Mouse (Mus musculus) intestine, embryonic 14.5 days (tissue): ENCODE measurements around the gene Ccl17. TPM values are rescaled to one million over a fixed set of nuclear protein-coding genes. Genes with fewer than 3 reads are reported as not detected.

Experiments
- ATAC-seq: fragments of 200-750 bp; cut with Nextera tagmentation; replicated peaks from 2 replicates; pipeline ENCODE4 v1.8.0; 2017; ENCODE audit warnings: low read depth, moderate number of reproducible peaks, moderate TSS enrichment, moderate library complexity; ENCODE audit not compliant: low FRiP score, low TSS enrichment
- DNase-seq: peaks from one replicate; pipeline ENCODE4 v3.0.0-alpha.2; 2018; ENCODE audit warnings: low spot score
- H3K27ac ChIP-seq: fragments of 300-500 bp; sonication (generic); 2 replicates; pipeline ENCODE4 v1.5.1; 2014; ENCODE audit warnings: low read depth, mild to moderate bottlenecking, control low read depth
- H3K27me3 ChIP-seq: fragments of 300-500 bp; sonication (generic); replicated peaks from 2 replicates; pipeline ENCODE4 v1.6.1; 2014; ENCODE audit warnings: low read length, control low read depth; ENCODE audit not compliant: control insufficient read depth, insufficient read depth
- H3K36me3 ChIP-seq: fragments of 300-500 bp; sonication (generic); 2 replicates; pipeline ENCODE4 v1.6.1; 2014; ENCODE audit warnings: low read length, control low read depth; ENCODE audit not compliant: control insufficient read depth, insufficient read depth
- H3K4me1 ChIP-seq: fragments of 300-500 bp; sonication (generic); replicated peaks from 2 replicates; pipeline ENCODE4 v1.6.1; 2014; ENCODE audit warnings: low read length, control low read depth, mixed read lengths; ENCODE audit not compliant: control insufficient read depth, insufficient read depth
- H3K4me2 ChIP-seq: fragments of 300-500 bp; sonication (generic); 2 replicates; pipeline ENCODE4 v1.6.1; 2014; ENCODE audit warnings: low read length
- H3K4me3 ChIP-seq: fragments of 300-500 bp; sonication (generic); 2 replicates; pipeline ENCODE4 v1.5.1; 2014; ENCODE audit warnings: low read depth, low read length, control low read depth, mixed read lengths
- H3K9ac ChIP-seq: fragments of 300-500 bp; sonication (generic); 2 replicates; pipeline ENCODE4 v1.6.1; 2014; ENCODE audit warnings: mild to moderate bottlenecking, low read length
- H3K9me3 ChIP-seq: fragments of 300-500 bp; sonication (generic); 2 replicates; pipeline ENCODE4 v1.6.1; 2016; ENCODE audit warnings: low read length, control low read depth; ENCODE audit not compliant: control insufficient read depth
- WGBS: fragments of 180-500 bp; shearing (Covaris S2); extraction: QIAGEN DNeasy Blood & Tissue Kit; methylation state at CpG from one replicate; pipeline ENCODE4 v1.1.7; 2014; 5-methylcytosine and 5-hydroxymethylcytosine counted together
- polyA plus RNA-seq: library from polyadenylated mRNA; unstranded; fragments of >200 nt; fragmentation: Nextera tagmentation; extraction: Ambion mirVana; gene quantifications from 2 replicates; pipeline ENCODE4 v1.2.1, GENCODE M21; 2014

The Ccl17 gene
- polyA plus RNA-seq, result not detected in 2 replicates

GRCm38 (mm10) chr8:94810153-94810552 is at the start of gene Ccl17:
Gene Ccl17, plus strand, starts transcription at chr8:94810453.
- 48% methylated on average over 3 of the region's 3 CpGs for WGBS
- ATAC-seq, result no peak
- no peak within 1 kb of the TSS for H3K4me3 ChIP-seq

GRCm38 (mm10) chr8:94767035-94767434 is 43.2 kb upstream of the Ccl17 start:
- WGBS, result 51% methylated on average over 9 of the region's 9 CpGs
- H3K4me2 ChIP-seq, result no peak overlapping the region
- peaks cover 11% of the 10 kb centered on the region for H3K4me1 ChIP-seq
- H3K9me3 ChIP-seq, result no peaks in the 10 kb centered on the region
- H3K36me3 ChIP-seq, result no peaks in the 10 kb centered on the region
- H3K9ac ChIP-seq, result no peak overlapping the region
- ATAC-seq (no peak), DNase-seq (no peak)
- H3K27me3 ChIP-seq, result peaks cover 22% of the 10 kb centered on the region; the same call in 1 of the 2 replicates
- no peak overlapping the region for H3K4me3 ChIP-seq
- no peak overlapping the region for H3K27ac ChIP-seq

More at GRCm38 (mm10) chr8:94810153-94810552, at the start of gene Ccl17:
- Histone ChIP-seq H3K4me1 (no peaks in the 10 kb centered on the region), H3K27me3 (no peaks in the 10 kb centered on the region), H3K36me3 (no peaks in the 10 kb centered on the region), H3K9me3 (no peaks in the 10 kb centered on the region), H3K9ac (no peak within 1 kb of the TSS), H3K4me2 (no peak within 1 kb of the TSS), H3K27ac (no peak within 1 kb of the TSS)
- no peak for DNase-seq

- Histone ChIP-seq H3K9me3 (no peaks in the 10 kb centered on the region), H3K9ac (no peak overlapping the region), H3K27ac (no peak overlapping the region), H3K4me2 (no peak overlapping the region), H3K27me3 (peaks cover 44% of the 10 kb centered on the region), H3K4me3 (no peak overlapping the region), H3K36me3 (no peaks in the 10 kb centered on the region), H3K4me1 (peaks cover 13% of the 10 kb centered on the region)
- ATAC-seq, result peak; percentile 30; the same call in 1 of the 2 replicates
- DNase-seq, result peak; percentile 56
- WGBS, result 35% methylated on average over 6 of the region's 6 CpGs
Observed at GRCm38 (mm10) chr8:94770945-94771344, 39.3 kb upstream of the Ccl17 start.

GRCm38 (mm10) chr8:94771941-94772670 is 38.1 kb upstream of the Ccl17 start, which contains the start of gene Cx3cl1:
Gene Cx3cl1, plus strand, starts transcription at chr8:94772009.
- H3K4me2 ChIP-seq, result peak within 1 kb of the TSS; percentile 57
- no peaks in the 10 kb centered on the region for H3K9me3 ChIP-seq
- DNase-seq (peak; percentile 83), ATAC-seq (peak; percentile 70)
- no peaks in the 10 kb centered on the region for H3K36me3 ChIP-seq
- peaks cover 44% of the 10 kb centered on the region for H3K27me3 ChIP-seq
- peak within 1 kb of the TSS; percentile 20 for H3K9ac ChIP-seq
- WGBS, result under 1% methylated on average over 38 of the region's 38 CpGs
- H3K27ac ChIP-seq, result no peak within 1 kb of the TSS
- peaks cover 13% of the 10 kb centered on the region for H3K4me1 ChIP-seq
- peak within 1 kb of the TSS; percentile 37 for H3K4me3 ChIP-seq

- H3K9ac ChIP-seq, result no peak overlapping the region
- H3K27me3 ChIP-seq, result peaks cover 44% of the 10 kb centered on the region
- H3K4me1 ChIP-seq, result peaks cover 14% of the 10 kb centered on the region
- H3K9me3 ChIP-seq, result no peaks in the 10 kb centered on the region
- ATAC-seq, result no peak
- no peak overlapping the region for H3K4me3 ChIP-seq
- H3K27ac ChIP-seq, result no peak overlapping the region
- no peak for DNase-seq
- H3K36me3 ChIP-seq, result no peaks in the 10 kb centered on the region
- 49% methylated on average over 6 of the region's 6 CpGs for WGBS
- peak overlapping the region; percentile 57; the same call in 1 of the 2 replicates for H3K4me2 ChIP-seq
Observed at GRCm38 (mm10) chr8:94773048-94773447, 37.2 kb upstream of the Ccl17 start.

GRCm38 (mm10) chr8:94773700-94774171 is 36.5 kb upstream of the Ccl17 start:
- Histone ChIP-seq H3K36me3 (no peaks in the 10 kb centered on the region), H3K9ac (no peak overlapping the region), H3K27me3 (peaks cover 44% of the 10 kb centered on the region), H3K4me2 (no peak overlapping the region), H3K9me3 (no peaks in the 10 kb centered on the region), H3K4me1 (peaks cover 21% of the 10 kb centered on the region), H3K27ac (no peak overlapping the region), H3K4me3 (no peak overlapping the region)
- 33% methylated on average over 12 of the region's 12 CpGs for WGBS
- no peak for ATAC-seq
- no peak for DNase-seq

GRCm38 (mm10) chr8:94774601-94775000 is 35.7 kb upstream of the Ccl17 start:
- Histone ChIP-seq H3K4me1 (peaks cover 25% of the 10 kb centered on the region), H3K27me3 (peaks cover 44% of the 10 kb centered on the region), H3K4me2 (no peak overlapping the region), H3K4me3 (no peak overlapping the region), H3K36me3 (no peaks in the 10 kb centered on the region), H3K9ac (no peak overlapping the region), H3K9me3 (no peaks in the 10 kb centered on the region), H3K27ac (no peak overlapping the region)
- DNase-seq (no peak), ATAC-seq (no peak)
- WGBS, result 90% methylated on average over 1 of the region's 1 CpGs

GRCm38 (mm10) chr8:94776346-94776745 is 33.9 kb upstream of the Ccl17 start:
- DNase-seq, result no peak
- H3K9ac ChIP-seq, result no peak overlapping the region
- H3K4me3 ChIP-seq, result no peak overlapping the region
- H3K9me3 ChIP-seq, result no peaks in the 10 kb centered on the region
- peaks cover 27% of the 10 kb centered on the region for H3K27me3 ChIP-seq
- 79% methylated on average over 2 of the region's 2 CpGs for whole genome bisulfite sequencing
- H3K36me3 ChIP-seq, result no peaks in the 10 kb centered on the region
- no peak for ATAC-seq
- peaks cover 20% of the 10 kb centered on the region for H3K4me1 ChIP-seq
- H3K4me2 ChIP-seq, result no peak overlapping the region
- no peak overlapping the region for H3K27ac ChIP-seq

GRCm38 (mm10) chr8:94778036-94778435 is 32.2 kb upstream of the Ccl17 start:
- ATAC-seq, result no peak
- DNase-seq, result no peak
- 72% methylated on average over 10 of the region's 10 CpGs for WGBS
- no peak overlapping the region for H3K9ac ChIP-seq
- no peaks in the 10 kb centered on the region for H3K36me3 ChIP-seq
- peak overlapping the region; percentile 75 for H3K27ac ChIP-seq
- no peaks in the 10 kb centered on the region for H3K9me3 ChIP-seq
- peaks cover 14% of the 10 kb centered on the region for H3K27me3 ChIP-seq
- no peak overlapping the region for H3K4me2 ChIP-seq
- peaks cover 19% of the 10 kb centered on the region for H3K4me1 ChIP-seq
- H3K4me3 ChIP-seq, result no peak overlapping the region
